Mouse (Mus musculus) liver, adult 10 weeks (tissue): ENCODE results near the gene Jtb. TPM values are rescaled to one million over a fixed set of nuclear protein-coding genes. Genes with fewer than 3 reads are reported as not detected.

Source experiments
- polyA plus RNA-seq: library from polyadenylated mRNA; stranded (reverse); fragments of 350-450 nt; fragmentation: Illumina TruSeq; extraction: RNeasy Lipid Tissue Mini Kit (QIAGEN cat#74804); gene quantifications from one replicate; pipeline ENCODE4 v1.2.3, GENCODE M21; 2014; ENCODE audit warnings: low read depth, low replicate concordance

Gene Jtb
- 93.3 TPM for polyA plus RNA-seq

GRCm38 (mm10) chr3:90231507-90232333 is at the start of gene Jtb:
Gene Jtb (plus strand): TSS chr3:90231597.

GRCm38 (mm10) chr3:90213377-90213866 is 18.0 kb upstream of the Jtb start, which contains the start of the genes Rps27 and Rab13:
Gene Rps27 (minus strand): TSS chr3:90213651.
Gene Rab13 (plus strand): TSS chr3:90213695.

GRCm38 (mm10) chr3:90242984-90243775 is 11.8 kb downstream of the Jtb start, which contains the start of gene Creb3l4:
Gene Creb3l4 (minus strand): TSS chr3:90243512.

GRCm38 (mm10) chr3:90247960-90248745 is 16.8 kb downstream of the Jtb start, which contains the start of gene Slc39a1:
Gene Slc39a1 (plus strand): TSS chr3:90248172.

GRCm38 (mm10) chr3:90253653-90254418 is 22.4 kb downstream of the Jtb start, which contains the start of gene Crtc2:
Gene Crtc2 (plus strand): TSS chr3:90254163.

GRCm38 (mm10) chr3:90265034-90265931 is 33.9 kb downstream of the Jtb start, which contains the start of gene Dennd4b:
Gene Dennd4b (plus strand): TSS chr3:90265185.

Other genes starting within 250 kb of the Jtb start
- 68.6 TPM for gene Hax1, start 232.8 kb upstream of the Jtb start, polyA plus RNA-seq
- gene 4933434E20Rik, start 180.0 kb upstream of the Jtb start, polyA plus RNA-seq: 60.0 TPM
- gene Ubap2l, start 179.0 kb upstream of the Jtb start, polyA plus RNA-seq: 36.7 TPM
- 75.3 TPM for gene Tpm3, start 158.9 kb upstream of the Jtb start, polyA plus RNA-seq
- gene Nup210l, start 127.5 kb upstream of the Jtb start, polyA plus RNA-seq: not detected
- 676 TPM for gene Rps27, start 17.9 kb upstream of the Jtb start, polyA plus RNA-seq
- 3.8 TPM for gene Rab13, start 17.9 kb upstream of the Jtb start, polyA plus RNA-seq
- not detected for gene Creb3l4, start 11.9 kb downstream of the Jtb start, polyA plus RNA-seq
- gene Slc39a1, start 16.6 kb downstream of the Jtb start, polyA plus RNA-seq: 57.5 TPM
- 12.9 TPM for gene Crtc2, start 22.6 kb downstream of the Jtb start, polyA plus RNA-seq
- gene Dennd4b, start 33.6 kb downstream of the Jtb start, polyA plus RNA-seq: 0.87 TPM
- 13.4 TPM for gene Gatad2b, start 61.6 kb downstream of the Jtb start, polyA plus RNA-seq
- not detected for gene Slc27a3, start 158.3 kb downstream of the Jtb start, polyA plus RNA-seq
- gene Ints3, start 202.0 kb downstream of the Jtb start, polyA plus RNA-seq: 3.6 TPM
- 3.0 TPM for gene Npr1, start 234.3 kb downstream of the Jtb start, polyA plus RNA-seq
- 16.2 TPM for gene Ilf2, start 244.5 kb downstream of the Jtb start, polyA plus RNA-seq